Mouse (Mus musculus) hematopoietic stem cell, adult 5-6 weeks (primary cell): ENCODE data around the gene Gm4175. TPM values are rescaled to one million over a fixed set of nuclear protein-coding genes. Genes with fewer than 3 reads are reported as not detected.
"Not testable (repeated sequence)": the region's sequence is repeated elsewhere in the genome, so short reads cannot be mapped to it uniquely, and the experiment has no call there.

Experiments
- ATAC-seq, 2 experiments: fragments of 125-278 bp in 1 of 2; replicated peaks in 1 of 2; 2 replicates each; pipeline ENCODE4 v1.8.0; 2016 to 2017; ENCODE audit warnings: inconsistent platforms in 2 of 2, mild to moderate bottlenecking in 2 of 2, moderate number of reproducible peaks in 2 of 2, low read depth in 1 of 2, moderate TSS enrichment in 1 of 2; ENCODE audit not compliant: low FRiP score in 2 of 2, poor library complexity in 2 of 2, severe bottlenecking in 2 of 2, insufficient read depth in 1 of 2, low TSS enrichment in 1 of 2
- total RNA-seq: library from RNA; stranded (forward); fragments of 172-1452, 232-1000 nt; gene quantifications from 2 replicates; pipeline ENCODE4 v1.2.3, GENCODE M21; 2017

Gene Gm4175
- total RNA-seq = not detected in 2 replicates

DNA sequence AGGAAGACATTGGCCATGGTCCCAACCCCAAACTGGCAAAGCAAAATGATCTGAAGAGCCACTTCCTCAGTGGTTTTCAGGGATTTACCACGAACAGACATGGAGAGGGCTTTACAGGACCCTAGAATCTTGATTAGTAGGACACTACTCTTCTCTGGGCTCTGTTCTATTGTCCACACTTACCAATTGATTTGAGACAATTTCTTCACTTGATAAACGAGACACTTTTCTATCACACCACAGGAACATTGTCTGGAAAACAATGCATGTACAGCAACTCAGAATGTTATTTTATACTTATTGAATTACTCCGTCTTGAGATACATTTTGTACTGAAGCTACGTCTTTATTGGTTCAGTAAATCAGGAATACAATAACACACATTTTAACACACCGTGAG is at the start of gene Gm4175:
Gene Gm4175 (minus strand): TSS at position 101 of the 400 bp plus-strand sequence.
- ATAC-seq = not testable (repeated sequence)

DNA sequence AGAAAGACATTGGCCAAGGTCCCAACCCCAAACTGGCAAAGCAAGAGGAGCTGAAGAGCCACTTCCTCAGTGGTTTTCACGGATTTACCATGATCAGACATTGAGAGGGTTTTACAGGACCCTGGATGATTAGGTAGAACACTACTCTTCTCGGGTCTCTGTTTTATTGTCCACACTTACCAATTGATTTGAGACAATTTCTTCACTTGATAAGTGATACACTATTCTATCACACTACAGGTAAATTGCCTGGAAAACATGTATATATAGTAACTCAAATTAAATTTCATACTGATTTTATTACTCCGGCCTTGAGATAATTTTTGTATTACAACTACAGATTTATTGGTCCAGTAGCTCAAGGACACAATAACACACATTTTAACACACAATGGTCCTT is 35.4 kb upstream of the Gm4175 start, which contains the start of gene Gm4177:
Gene Gm4177 (minus strand): TSS at position 101 of the 400 bp plus-strand sequence.
- ATAC-seq = not testable (repeated sequence)

Other genes with a start within 250 kb of the Gm4175 start
- gene Vmn1r130, start 249.7 kb downstream of the Gm4175 start, total RNA-seq = not detected in 2 replicates
- gene Vmn1r131, start 215.4 kb downstream of the Gm4175 start, total RNA-seq = not detected in 2 replicates
- gene Vmn1r132, start 147.4 kb downstream of the Gm4175 start, total RNA-seq = not detected in 2 replicates
- gene Gm4177, start 35.3 kb upstream of the Gm4175 start, total RNA-seq = not detected in 2 replicates
- not detected in 2 replicates for gene Vmn1r135, start 70.9 kb upstream of the Gm4175 start, total RNA-seq
- gene Gm5725, start 82.8 kb upstream of the Gm4175 start, total RNA-seq = not detected in 2 replicates
- not detected in 2 replicates for gene Gm5891, start 159.8 kb upstream of the Gm4175 start, total RNA-seq
- not detected in 2 replicates for gene Vmn1r137, start 233.1 kb upstream of the Gm4175 start, total RNA-seq